Mouse (Mus musculus) C2C12 (cell line): Measurements from ENCODE around the gene Eya4. TPM values are rescaled to one million over a fixed set of nuclear protein-coding genes. Genes with fewer than 3 reads are reported as not detected.

Experiments
- H3K27me3 ChIP-seq: one replicate; pipeline ENCODE4 v1.6.1; 2011; ENCODE audit not compliant: control insufficient read depth, insufficient read depth, insufficient read length
- H3K36me3 ChIP-seq: one replicate; pipeline ENCODE4 v1.6.1; 2011; ENCODE audit not compliant: control insufficient read depth, insufficient read depth
- H3K4me3 ChIP-seq: one replicate; pipeline ENCODE4 v1.5.1; 2011; ENCODE audit warnings: mild to moderate bottlenecking, control low read depth; ENCODE audit not compliant: poor library complexity, insufficient read depth, severe bottlenecking
- H3K79me2 ChIP-seq: one replicate; pipeline ENCODE4 v1.6.1; 2011; ENCODE audit not compliant: control insufficient read depth, insufficient read depth
- H3K79me3 ChIP-seq: one replicate; pipeline ENCODE4 v1.6.1; 2011; ENCODE audit warnings: low read depth, control low read depth
- H3ac ChIP-seq: one replicate; pipeline ENCODE3; 2011; ENCODE audit warnings: low read depth; ENCODE audit not compliant: control insufficient read depth, insufficient read length
- CEBPB ChIP-seq: IDR thresholded peaks from one replicate; pipeline ENCODE4 v1.6.1; 2011; ENCODE audit warnings: low read depth, mild to moderate bottlenecking, control low read depth, moderate library complexity
- CTCF ChIP-seq: IDR thresholded peaks from one replicate; pipeline ENCODE4 v1.5.1; 2011; ENCODE audit not compliant: control insufficient read depth, insufficient read depth, insufficient read length
- FOSL1 ChIP-seq: IDR thresholded peaks from one replicate; pipeline ENCODE4 v1.8.0; 2011; ENCODE audit warnings: mild to moderate bottlenecking, low read length; ENCODE audit not compliant: poor library complexity, insufficient read depth, severe bottlenecking
- MAX ChIP-seq: IDR thresholded peaks from one replicate; pipeline ENCODE4 v1.6.1; 2011; ENCODE audit warnings: mild to moderate bottlenecking, control low read depth
- MYOD1 ChIP-seq: IDR thresholded peaks from one replicate; pipeline ENCODE4 v1.6.1; 2011; ENCODE audit warnings: low read depth; ENCODE audit not compliant: control insufficient read depth, insufficient read length
- MYOG ChIP-seq: IDR thresholded peaks from one replicate; pipeline ENCODE4 v1.6.1; 2011; ENCODE audit not compliant: control insufficient read depth, insufficient read length; ENCODE audit errors: extremely low read depth
- USF1 ChIP-seq: IDR thresholded peaks from one replicate; pipeline ENCODE4 v1.6.1; 2011; ENCODE audit warnings: low read depth, mild to moderate bottlenecking, control low read depth, moderate library complexity
- polyA plus RNA-seq: library from polyadenylated mRNA; unstranded; fragments of >200 nt; fragmentation: generic; extraction: Trizol; gene quantifications from one replicate; pipeline ENCODE4 v1.2.1, GENCODE M21; 2012; ENCODE audit warnings: missing spikeins

The Eya4 gene
- polyA plus RNA-seq, 1 experiment: 6.2 TPM

DNA sequence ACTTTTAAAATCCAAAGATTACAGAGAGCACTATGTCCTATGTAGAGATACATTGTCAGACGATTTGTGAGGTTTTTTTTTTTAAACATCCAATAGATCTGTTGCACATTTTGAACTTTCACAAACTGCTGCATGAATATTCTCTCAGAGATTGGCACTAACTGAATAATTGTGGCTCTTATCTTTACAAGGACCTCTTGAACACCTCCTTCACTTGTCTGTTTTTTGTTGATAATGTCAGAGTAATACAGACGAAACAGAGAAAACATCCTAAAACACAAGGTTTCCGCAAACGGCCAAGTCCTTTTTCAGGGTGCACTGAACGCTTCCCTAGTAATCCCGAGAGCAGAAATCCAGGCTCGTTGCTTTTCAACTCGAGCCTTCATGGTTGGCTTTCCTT is 234.5 kb downstream of the Eya4 start:
- Histone ChIP-seq H3K79me3 (no peaks in the 10 kb centered on the region), H3K27me3 (no peaks in the 10 kb centered on the region), H3K79me2 (no peaks in the 10 kb centered on the region), H3K36me3 (no peaks in the 10 kb centered on the region), H3K4me3 (no peak overlapping the region), H3ac (no peak overlapping the region)
- TF ChIP-seq CTCF: no peak

DNA sequence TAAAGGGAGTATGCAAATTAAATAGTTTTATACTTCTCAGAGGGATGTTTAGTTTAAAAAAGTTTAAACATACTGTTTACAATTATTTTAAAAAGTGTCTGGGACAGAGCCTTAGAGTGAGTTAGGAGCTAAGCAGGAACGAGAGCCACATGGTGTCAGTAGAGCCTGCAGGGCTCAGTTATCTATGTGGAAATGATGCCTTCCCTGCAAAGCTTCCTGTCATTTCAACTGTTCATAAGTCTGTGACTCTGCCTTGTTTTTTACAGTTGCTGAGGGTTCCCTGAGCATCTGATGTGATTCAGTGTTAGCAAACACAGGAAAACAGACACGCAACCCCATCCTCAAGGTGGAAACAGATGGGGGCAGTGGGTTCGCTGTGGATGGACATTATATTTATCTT is 235.3 kb downstream of the Eya4 start:
- H3K27me3 ChIP-seq: no peaks in the 10 kb centered on the region
- H3ac ChIP-seq: no peak overlapping the region
- no peaks in the 10 kb centered on the region for H3K79me2 ChIP-seq
- H3K4me3 ChIP-seq: no peak overlapping the region
- TF ChIP-seq FOSL1: no peak
- no peak for TF ChIP-seq CTCF
- no peak for TF ChIP-seq MYOD1
- no peaks in the 10 kb centered on the region for H3K79me3 ChIP-seq
- no peaks in the 10 kb centered on the region for H3K36me3 ChIP-seq

DNA sequence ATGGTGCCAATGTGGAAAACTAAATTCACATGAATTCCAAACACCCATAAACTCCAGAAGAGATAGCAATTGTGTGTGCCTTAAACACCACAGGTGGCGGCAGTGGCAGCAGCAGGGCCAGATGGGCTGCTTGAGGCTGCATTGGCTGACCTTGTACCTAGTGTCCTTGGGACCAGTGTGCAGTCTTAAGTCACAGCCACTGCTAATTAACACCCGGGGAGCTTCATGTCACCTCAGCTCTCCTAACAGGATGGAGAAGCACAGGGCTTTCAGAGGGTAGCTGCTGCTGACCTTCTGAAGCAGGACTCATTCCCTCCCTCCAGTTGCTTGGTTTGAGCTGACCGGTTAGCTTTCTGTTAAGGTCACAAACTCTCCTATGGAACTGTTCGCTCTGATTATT is 242.5 kb downstream of the Eya4 start:
- H3K79me3 ChIP-seq: no peaks in the 10 kb centered on the region
- no peak for TF ChIP-seq FOSL1
- no peak for TF ChIP-seq USF1
- TF ChIP-seq MYOD1: no peak
- no peak for TF ChIP-seq MYOG
- TF ChIP-seq CEBPB: no peak
- no peak for TF ChIP-seq CTCF
- no peak for TF ChIP-seq MAX
- no peak overlapping the region for H3ac ChIP-seq
- no peaks in the 10 kb centered on the region for H3K27me3 ChIP-seq
- H3K36me3 ChIP-seq: no peaks in the 10 kb centered on the region
- H3K79me2 ChIP-seq: no peaks in the 10 kb centered on the region
- no peak overlapping the region for H3K4me3 ChIP-seq

DNA sequence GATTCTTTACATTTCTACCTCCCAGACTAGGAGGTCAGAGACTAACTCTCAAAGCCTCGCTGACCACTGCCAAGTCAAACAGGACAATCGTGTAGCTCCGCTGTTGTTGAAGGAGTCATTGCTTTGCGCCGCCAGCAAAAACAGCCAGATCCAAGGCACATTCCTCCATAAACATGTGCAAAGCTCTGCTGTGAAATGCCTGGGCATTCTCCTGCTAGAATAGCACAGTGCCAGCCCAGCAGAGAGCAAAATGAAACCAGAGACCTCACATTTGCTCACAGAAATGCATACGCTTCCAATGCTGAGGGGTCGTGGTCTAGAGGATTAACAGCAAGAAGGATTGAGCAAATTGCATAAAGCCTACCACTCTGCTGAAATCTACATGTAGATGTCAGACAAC is 258.1 kb downstream of the Eya4 start:
- TF ChIP-seq CTCF: no peak
- no peak for TF ChIP-seq USF1
- no peak for TF ChIP-seq FOSL1
- TF ChIP-seq MYOD1: no peak
- no peak for TF ChIP-seq CEBPB
- no peak for TF ChIP-seq MYOG
- TF ChIP-seq MAX: no peak
- Histone ChIP-seq H3K79me2 (no peaks in the 10 kb centered on the region), H3K4me3 (no peak overlapping the region), H3K79me3 (no peaks in the 10 kb centered on the region), H3K27me3 (no peaks in the 10 kb centered on the region), H3K36me3 (no peaks in the 10 kb centered on the region), H3ac (no peak overlapping the region)

DNA sequence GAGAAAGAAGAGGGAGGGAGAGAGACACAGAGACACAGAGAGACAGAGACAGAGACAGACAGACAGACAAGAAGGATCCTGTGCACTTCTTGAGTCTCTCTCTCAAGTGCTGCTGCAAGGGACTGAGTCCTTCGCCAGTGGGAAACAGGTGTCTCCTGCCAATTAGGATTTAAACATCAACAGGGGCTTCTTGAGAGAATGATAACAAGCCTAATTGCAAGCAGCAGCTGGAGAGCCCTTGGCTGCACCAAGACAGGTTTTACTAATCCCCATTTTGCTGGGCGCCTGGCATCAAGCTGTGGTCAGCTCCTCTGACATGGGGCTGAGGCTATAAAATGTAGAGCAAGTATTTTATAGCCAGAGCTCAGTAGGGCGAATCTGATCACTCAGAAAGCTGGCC is 259.0 kb downstream of the Eya4 start:
- Histone ChIP-seq H3K4me3 (no peak overlapping the region), H3K79me3 (no peaks in the 10 kb centered on the region), H3K36me3 (no peaks in the 10 kb centered on the region), H3K79me2 (no peaks in the 10 kb centered on the region), H3ac (no peak overlapping the region), H3K27me3 (no peaks in the 10 kb centered on the region)
- TF ChIP-seq MYOG (no peak), MYOD1 (peak; percentile 48)

DNA sequence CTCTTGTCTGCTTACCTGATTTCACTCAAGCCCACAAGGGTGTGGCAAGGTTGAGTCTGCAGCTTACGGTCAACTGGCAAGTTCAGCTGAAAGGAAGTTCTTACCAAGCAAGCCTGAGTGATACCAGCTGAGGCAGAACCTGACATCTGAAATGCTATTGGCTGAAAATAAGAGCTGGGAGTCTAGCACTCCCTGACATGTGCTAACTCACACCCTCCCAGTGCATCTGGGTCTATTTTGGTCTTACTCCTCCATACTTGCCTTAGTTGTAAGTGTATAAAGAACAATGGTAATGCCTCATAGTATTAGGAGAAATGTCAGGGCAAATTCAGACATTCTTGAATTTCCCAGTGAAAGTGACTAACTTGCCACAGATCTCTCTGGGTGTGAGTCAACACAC is 260.3 kb downstream of the Eya4 start:
- no peaks in the 10 kb centered on the region for H3K79me2 ChIP-seq

More for the DNA sequence above, 260.3 kb downstream of the Eya4 start:
- no peaks in the 10 kb centered on the region for H3K79me3 ChIP-seq
- no peak for TF ChIP-seq FOSL1
- TF ChIP-seq CEBPB: no peak
- no peak for TF ChIP-seq MYOG
- no peak for TF ChIP-seq MAX
- no peak for TF ChIP-seq USF1
- no peak for TF ChIP-seq MYOD1
- no peak for TF ChIP-seq CTCF
- H3K36me3 ChIP-seq: no peaks in the 10 kb centered on the region
- no peaks in the 10 kb centered on the region for H3K27me3 ChIP-seq
- H3ac ChIP-seq: no peak overlapping the region
- no peak overlapping the region for H3K4me3 ChIP-seq
